8 mouse cellular contexts compared by ENCODE assay signal in genomic region chr7:89516551-89517459, GRCm38 (mm10). TPM values are rescaled to one million over a fixed set of nuclear protein-coding genes. Genes with fewer than 3 reads are reported as not detected.
DNase-seq lines count a peak whose midpoint lies in the region; ATAC-seq and TF ChIP-seq lines count a peak whose summit lies in the region.

No protein-coding gene starts in this region.

- peak overlapping the region; percentile 73 for H3K9ac ChIP-seq in hindbrain, embryonic 12.5 days
- peak overlapping the region; percentile 61 for H3K9ac ChIP-seq in limb, embryonic 15.5 days

- peak overlapping the region; percentile 44 for H3K4me3 ChIP-seq in erythroblast, embryonic 14.5 days (replicated peaks)
- H3K4me3 ChIP-seq in hindbrain, embryonic 12.5 days = peak overlapping the region; percentile 78
- peak overlapping the region; percentile 68 for H3K4me3 ChIP-seq in limb, embryonic 15.5 days

- peak overlapping the region; percentile 95 for H3K4me2 ChIP-seq in hindbrain, embryonic 12.5 days (replicated peaks)
- peak overlapping the region; percentile 94 for H3K4me2 ChIP-seq in limb, embryonic 15.5 days

- no peak overlapping the region for H3K27ac ChIP-seq in hindbrain, embryonic 12.5 days
- peak overlapping the region; percentile 86 for H3K27ac ChIP-seq in limb, embryonic 15.5 days

- ATAC-seq in erythroblast, adult 5-6 weeks (replicated peaks; ENCODE audit: low FRiP score, poor library complexity, severe bottlenecking) = no peak
- peak; percentile 34 for ATAC-seq in Patski
- ATAC-seq in hindbrain, embryonic 12.5 days (ENCODE audit: low FRiP score) = peak; percentile 75
- ATAC-seq in limb, embryonic 15.5 days (ENCODE audit: insufficient number of reproducible peaks, low FRiP score, low TSS enrichment, low read depth) = no peak; the same call in 1 of the 2 replicates

- no peaks in the 10 kb centered on the region for H3K36me3 ChIP-seq in erythroblast, embryonic 14.5 days (ENCODE audit: control insufficient read depth)
- H3K36me3 ChIP-seq in hindbrain, embryonic 12.5 days = no peaks in the 10 kb centered on the region
- no peaks in the 10 kb centered on the region for H3K36me3 ChIP-seq in limb, embryonic 15.5 days

- CTCF ChIA-PET in Patski (lab: Charles Lee) = interaction anchor here (1.3 kb wide), 1 partner anchor 230 kb away, joined by 3 read pairs; no protein-coding TSS in a partner anchor

- in situ Hi-C loops in Patski (cut with MboI; ENCODE audit: low pct_unique_long_range_greater_than_20kb) = no loop called here

- no peaks in the 10 kb centered on the region for H3K4me1 ChIP-seq in erythroblast, embryonic 14.5 days (ENCODE audit: control insufficient read depth)
- peaks cover 17% of the 10 kb centered on the region for H3K4me1 ChIP-seq in hindbrain, embryonic 12.5 days
- H3K4me1 ChIP-seq in limb, embryonic 15.5 days = peaks cover 9% of the 10 kb centered on the region; the same call in 1 of the 2 replicates

- TF ChIP-seq CTCF in Patski (IDR thresholded peaks at IDR 0.05) = peak; percentile 34

- WGBS in hindbrain, embryonic 12.5 days = 8% methylated on average over 32 of the region's 32 CpGs
- 9% methylated on average over 32 of the region's 32 CpGs for WGBS in limb, embryonic 15.5 days

- POLR2A ChIA-PET in Patski (lab: Charles Lee) = interaction anchor here (2.0 kb wide), 1 partner anchor 325 kb away, joined by 11 read pairs; no protein-coding TSS in a partner anchor

- peaks cover 34% of the 10 kb centered on the region for H3K27me3 ChIP-seq in erythroblast, embryonic 14.5 days (ENCODE audit: control insufficient read depth)
- H3K27me3 ChIP-seq in Patski = no peaks in the 10 kb centered on the region
- H3K27me3 ChIP-seq in hindbrain, embryonic 12.5 days = peaks cover 6% of the 10 kb centered on the region; the same call in 1 of the 2 replicates
- H3K27me3 ChIP-seq in limb, embryonic 15.5 days = peaks cover 7% of the 10 kb centered on the region; the same call in 1 of the 2 replicates

- H3K9me3 ChIP-seq in erythroblast, embryonic 14.5 days (ENCODE audit: control insufficient read depth, low read length) = no peaks in the 10 kb centered on the region
- H3K9me3 ChIP-seq in hindbrain, embryonic 12.5 days (replicated peaks) = no peaks in the 10 kb centered on the region
- H3K9me3 ChIP-seq in limb, embryonic 15.5 days = no peaks in the 10 kb centered on the region

- DNase-seq in Patski (ENCODE audit: low read depth, low spot score) = no peak
- no peak for DNase-seq in T-cell, adult 2 months (ENCODE audit: low spot score)
- no peak for DNase-seq in thymus, postnatal 4 days
- no peak for DNase-seq in frontal cortex, postnatal 10 days (ENCODE audit: low spot score in 2 of 2)

RNA-seq across cellular contexts. Expression of gene Prss23, which starts 10.2 kb away (rescaled TPM):
- 0.02 TPM in 1 of 2 replicates, not detected in the other for polyA plus RNA-seq in erythroblast, embryonic 14.5 days (2012)
- not detected in 2 replicates for total RNA-seq in erythroblast, adult 5-6 weeks (2015; ENCODE audit: low replicate concordance)
- not detected in 2 replicates for total RNA-seq in erythroblast, adult 5-6 weeks (2017; ENCODE audit: low replicate concordance)
- 138 TPM for polyA plus RNA-seq in Patski (2021)
- 24.0 and 24.6 TPM in 2 replicates for polyA plus RNA-seq in hindbrain, embryonic 12.5 days (2016; fragmentation: Nextera tagmentation; extraction: Ambion mirVana)
- 81.4 and 85.1 TPM in 2 replicates for polyA plus RNA-seq in limb, embryonic 15.5 days (2015; fragmentation: Nextera tagmentation; extraction: Ambion mirVana)

Comparison
In these comparisons a context has a peak if more than half of its experiments do, and no peak if none do; other contexts are left out.
1. ATAC-seq: peak in Patski (single experiment) and hindbrain, embryonic 12.5 days (single experiment); none in erythroblast, adult 5-6 weeks (single experiment) and limb, embryonic 15.5 days (single experiment).
2. RNA of gene Prss23, which starts 10.2 kb away (polyA plus RNA-seq): 138 TPM in Patski (single experiment), 81.4 to 85.1 TPM in limb, embryonic 15.5 days and 24.0 to 24.6 TPM in hindbrain, embryonic 12.5 days; 0.02 TPM in erythroblast, embryonic 14.5 days; every median in the first group is over 10 times any median in the second.
3. Peak in every context shown above with its lines, with median percentiles within 50 percentile points of each other: H3K4me3 ChIP-seq.